Mouse (Mus musculus) bone marrow, adult 2 months (tissue): Measurements from ENCODE around the gene Arhgap42.

Experiments
- CTCF ChIP-seq: fragments of 200-500 bp; IDR thresholded peaks from 2 replicates; pipeline ENCODE4 v1.5.1; 2011; ENCODE audit warnings: low read length, control low read depth; ENCODE audit not compliant: control insufficient read depth, insufficient read depth
- POLR2A ChIP-seq: fragments of 200-500 bp; IDR thresholded peaks from 2 replicates; pipeline ENCODE4 v1.6.1; 2011; ENCODE audit warnings: low read depth, mild to moderate bottlenecking, control low read depth, low read length, borderline replicate concordance; ENCODE audit not compliant: control insufficient read depth

GRCm38 (mm10) chr9:9158241-9158640, 80.7 kb downstream of the Arhgap42 start:
- TF ChIP-seq CTCF (no peak), POLR2A (no peak)
